Mouse (Mus musculus) cerebellum, adult 2 months (tissue): ENCODE measurements at regions not wholly inside any gene's neighbourhood (a gene's known extent, or its start where the extent isn't known, plus 50 kb on each side); places are given as distances from the start of the nearest gene placed in this dataset.

Experiments
- DNase-seq, 2 experiments: peaks; one replicate each; pipeline ENCODE4 v3.0.0; 2021
- H3K27ac ChIP-seq: fragments of 200-500 bp; 2 replicates; pipeline ENCODE4 v1.5.1; 2012; ENCODE audit warnings: low read length, control low read depth, inconsistent platforms; ENCODE audit not compliant: insufficient read depth
- H3K27me3 ChIP-seq: fragments of 200-500 bp; 2 replicates; pipeline ENCODE4 v1.6.1; 2012; ENCODE audit warnings: inconsistent platforms, mild to moderate bottlenecking, low read length, moderate library complexity; ENCODE audit not compliant: control insufficient read depth, insufficient read depth
- H3K4me1 ChIP-seq: fragments of 200-500 bp; 2 replicates; pipeline ENCODE4 v1.6.1; 2011; ENCODE audit warnings: low read length; ENCODE audit not compliant: control insufficient read depth, insufficient read depth
- H3K4me3 ChIP-seq: fragments of 200-500 bp; replicated peaks from 2 replicates; pipeline ENCODE3; 2011; ENCODE audit warnings: mild to moderate bottlenecking, low read depth, low read length, control low read depth; ENCODE audit not compliant: insufficient read depth
- CTCF ChIP-seq: fragments of 200-500 bp; IDR thresholded peaks from 2 replicates; pipeline ENCODE4 v1.5.1; 2011; ENCODE audit warnings: low read depth, mild to moderate bottlenecking, control low read depth, low read length, moderate library complexity, borderline replicate concordance; ENCODE audit not compliant: insufficient read depth
- POLR2A ChIP-seq: fragments of 200-500 bp; IDR thresholded peaks from 2 replicates; pipeline ENCODE4 v1.6.1; 2011; ENCODE audit warnings: low read length, control low read depth, borderline replicate concordance; ENCODE audit not compliant: insufficient read depth
- WGBS: fragments of 180-500 bp; shearing (Covaris S2); methylation state at CpG from one replicate; pipeline ENCODE4 v1.1.7; 2018; 5-methylcytosine and 5-hydroxymethylcytosine counted together

- 19% methylated on average over 11 of the region's 11 CpGs for WGBS
- TF ChIP-seq CTCF: no peak
- TF ChIP-seq POLR2A: no peak
- Histone ChIP-seq H3K4me1 (no peaks in the 10 kb centered on the region), H3K4me3 (no peak overlapping the region), H3K27me3 (no peaks in the 10 kb centered on the region), H3K27ac (no peak overlapping the region)
- peak; percentile 36 to 48 for DNase-seq
Measured at GRCm38 (mm10) chr7:121589088-121589605, 117.9 kb downstream of the Usp31 start.

DNA sequence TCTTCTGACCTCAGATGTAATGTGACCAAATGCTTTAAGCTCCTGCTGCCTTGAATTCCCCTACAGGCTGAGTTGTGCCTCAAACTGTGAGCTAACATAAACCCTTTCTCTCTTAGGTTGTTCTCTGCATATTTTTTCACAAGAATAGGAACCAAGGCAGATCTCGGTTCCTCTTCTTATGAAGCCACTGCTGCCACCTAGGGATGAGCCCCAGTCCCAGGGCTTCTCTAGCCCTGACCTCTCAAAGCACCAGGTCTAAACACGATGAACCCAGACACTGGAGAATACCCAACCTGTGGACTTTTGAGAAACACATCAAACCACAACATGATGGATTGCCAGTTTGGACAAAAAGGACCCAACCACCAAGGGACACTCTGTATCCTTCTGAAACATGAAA is 119.3 kb downstream of the Usp31 start:
- no peak overlapping the region for H3K4me3 ChIP-seq
- DNase-seq: no peak
- TF ChIP-seq POLR2A: no peak
- no peak for TF ChIP-seq CTCF
- H3K27me3 ChIP-seq: no peaks in the 10 kb centered on the region
- H3K4me1 ChIP-seq: no peaks in the 10 kb centered on the region
- H3K27ac ChIP-seq: no peak overlapping the region
- WGBS: 66% methylated on average over 2 of the region's 2 CpGs

- no peak overlapping the region for H3K27ac ChIP-seq
- WGBS: 81% methylated on average over 10 of the region's 10 CpGs
- H3K4me1 ChIP-seq: no peaks in the 10 kb centered on the region
- H3K27me3 ChIP-seq: no peaks in the 10 kb centered on the region
- H3K4me3 ChIP-seq: no peak overlapping the region
- DNase-seq: no peak
- TF ChIP-seq POLR2A: no peak
- TF ChIP-seq CTCF: no peak
Measured at GRCm38 (mm10) chr7:121585721-121586120, 121.3 kb downstream of the Usp31 start.

GRCm38 (mm10) chr7:121579497-121579896 is 127.6 kb downstream of the Usp31 start:
- no peak for DNase-seq
- Histone ChIP-seq H3K27ac (no peak overlapping the region), H3K27me3 (no peaks in the 10 kb centered on the region), H3K4me3 (no peak overlapping the region), H3K4me1 (no peaks in the 10 kb centered on the region)
- WGBS: 16% methylated on average over 4 of the region's 4 CpGs
- TF ChIP-seq POLR2A (no peak), CTCF (no peak)

GRCm38 (mm10) chr7:121572681-121573335 is 134.2 kb downstream of the Usp31 start:
- 27% methylated on average over 5 of the region's 5 CpGs for WGBS
- peak in 1 of 2 experiments; percentile 23 for DNase-seq
- no peak overlapping the region for H3K4me3 ChIP-seq
- no peak overlapping the region for H3K27ac ChIP-seq
- H3K4me1 ChIP-seq: no peaks in the 10 kb centered on the region; the same call in 1 of the 2 replicates
- no peaks in the 10 kb centered on the region for H3K27me3 ChIP-seq
- TF ChIP-seq CTCF (no peak), POLR2A (no peak)

DNA sequence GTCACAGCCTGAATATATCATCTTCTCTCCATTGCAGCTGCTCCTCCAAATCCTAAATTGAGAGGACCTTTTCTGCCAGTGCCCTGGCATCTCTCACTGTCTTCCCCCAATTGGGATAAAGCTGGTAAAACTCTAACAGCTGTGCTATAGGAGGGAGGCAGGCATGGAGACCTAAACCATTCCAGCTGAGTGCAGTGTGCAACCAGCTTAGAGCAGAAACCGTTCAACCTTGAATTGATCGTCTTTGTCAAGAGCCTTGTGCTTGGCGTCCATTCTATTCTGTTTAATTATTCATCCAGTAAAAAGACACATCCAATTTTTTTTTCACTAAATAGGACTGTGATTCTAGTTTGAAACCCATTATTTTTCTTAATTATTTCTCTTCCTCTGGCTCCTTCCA is 135.3 kb downstream of the Usp31 start:
- no peak overlapping the region for H3K27ac ChIP-seq
- 50% methylated on average over 3 of the region's 3 CpGs for WGBS

GRCm38 (mm10) chr7:121571292-121571691 is 135.8 kb downstream of the Usp31 start:
- no peak overlapping the region for H3K4me3 ChIP-seq
- H3K27me3 ChIP-seq: no peaks in the 10 kb centered on the region
- TF ChIP-seq CTCF: no peak
- TF ChIP-seq POLR2A: no peak
- no peak overlapping the region for H3K27ac ChIP-seq
- 65% methylated on average over 4 of the region's 4 CpGs for WGBS
- no peaks in the 10 kb centered on the region; the same call in 1 of the 2 replicates for H3K4me1 ChIP-seq
- DNase-seq: no peak

More for the DNA sequence above, 135.3 kb downstream of the Usp31 start:
- DNase-seq: no peak
- TF ChIP-seq POLR2A: no peak
- no peak for TF ChIP-seq CTCF
- no peak overlapping the region for H3K4me3 ChIP-seq
- H3K27me3 ChIP-seq: no peaks in the 10 kb centered on the region
- H3K4me1 ChIP-seq: no peaks in the 10 kb centered on the region; the same call in 1 of the 2 replicates

DNA sequence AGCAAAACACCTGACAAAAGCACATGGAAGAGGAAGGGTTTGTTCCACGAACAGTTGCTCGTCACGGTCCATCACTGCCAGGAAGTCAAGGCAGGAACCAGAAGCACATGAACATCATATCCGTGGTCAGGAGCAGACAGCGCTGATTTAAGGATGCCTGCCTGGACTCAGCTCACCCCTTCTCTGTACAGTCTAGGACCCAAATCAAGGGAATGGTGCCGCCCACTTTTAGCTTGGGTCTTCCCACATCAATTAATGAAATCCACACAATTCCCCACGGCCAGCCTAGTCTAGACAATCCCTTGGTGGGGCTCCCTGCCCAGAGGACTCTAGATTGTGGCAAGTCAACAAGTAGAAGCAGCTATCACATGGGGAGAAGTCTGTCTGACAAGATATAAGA is 137.8 kb downstream of the Usp31 start:
- Histone ChIP-seq H3K4me1 (no peaks in the 10 kb centered on the region; the same call in 1 of the 2 replicates), H3K27me3 (no peaks in the 10 kb centered on the region), H3K27ac (no peak overlapping the region), H3K4me3 (no peak overlapping the region)
- 95% methylated on average over 7 of the region's 7 CpGs for WGBS
- TF ChIP-seq CTCF: no peak
- TF ChIP-seq POLR2A: no peak
- no peak for DNase-seq
